Mouse (Mus musculus) ovary, postnatal 14 days (tissue): ENCODE measurements around the gene Nav3.

Source experiments
- DNase-seq: peaks from one replicate; pipeline ENCODE4 v3.0.0; 2022; ENCODE audit warnings: low spot score

Nav3 gene

DNA sequence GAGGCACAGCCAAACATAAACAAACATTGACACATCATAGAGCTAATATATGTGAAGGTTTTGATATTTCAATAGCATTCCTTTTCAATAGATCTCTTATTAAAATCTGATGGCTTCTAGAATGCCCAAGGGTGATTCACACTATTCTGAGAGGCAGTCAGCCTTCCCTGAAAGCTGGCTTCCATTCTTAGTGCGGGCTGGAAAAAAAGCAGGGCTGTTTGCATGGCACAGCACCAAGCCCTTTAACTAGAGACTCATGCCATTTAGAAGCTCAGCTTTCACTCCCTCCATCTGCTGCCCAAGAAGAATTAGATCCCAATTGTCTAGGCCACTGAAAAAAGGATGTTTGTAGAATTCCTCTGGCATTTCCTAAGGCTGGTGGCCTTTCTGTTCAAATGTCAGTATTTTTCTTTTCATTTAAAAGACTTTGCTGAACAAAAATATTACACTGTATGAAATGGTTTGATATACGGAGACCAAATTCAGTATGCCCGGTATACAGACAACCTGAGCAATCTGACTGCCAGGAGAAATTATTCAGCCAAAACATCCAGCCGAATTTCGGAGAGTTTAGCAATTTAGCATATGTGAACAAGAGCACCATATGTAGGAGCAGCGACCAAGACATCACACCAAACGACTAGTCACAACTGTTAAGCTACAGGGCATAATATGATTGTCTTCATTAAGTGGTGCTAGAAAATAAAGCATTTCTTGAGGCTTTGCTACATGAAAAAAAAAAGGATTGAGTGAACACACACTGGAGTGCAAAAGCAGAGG lies 263.8 kb downstream of the Nav3 start:
- no peak for DNase-seq

DNA sequence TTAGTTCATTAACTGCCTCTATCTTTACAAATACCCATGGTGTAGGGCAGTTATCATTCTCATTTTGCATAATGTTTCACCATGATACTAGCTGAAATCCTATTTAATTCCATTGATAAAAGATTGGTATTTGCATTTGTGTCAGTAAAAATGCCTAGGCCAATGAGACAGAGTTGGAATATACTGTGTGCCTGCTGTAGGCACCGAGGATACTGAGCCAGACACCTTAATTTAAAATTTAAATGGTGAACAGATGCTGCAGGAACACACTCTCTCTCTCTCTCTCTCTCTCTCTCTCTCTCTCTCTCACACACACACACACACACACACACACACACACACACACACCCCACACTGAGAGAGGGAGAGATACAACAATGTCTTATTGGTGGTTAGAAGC lies 269.8 kb downstream of the Nav3 start:
- DNase-seq = no peak

DNA sequence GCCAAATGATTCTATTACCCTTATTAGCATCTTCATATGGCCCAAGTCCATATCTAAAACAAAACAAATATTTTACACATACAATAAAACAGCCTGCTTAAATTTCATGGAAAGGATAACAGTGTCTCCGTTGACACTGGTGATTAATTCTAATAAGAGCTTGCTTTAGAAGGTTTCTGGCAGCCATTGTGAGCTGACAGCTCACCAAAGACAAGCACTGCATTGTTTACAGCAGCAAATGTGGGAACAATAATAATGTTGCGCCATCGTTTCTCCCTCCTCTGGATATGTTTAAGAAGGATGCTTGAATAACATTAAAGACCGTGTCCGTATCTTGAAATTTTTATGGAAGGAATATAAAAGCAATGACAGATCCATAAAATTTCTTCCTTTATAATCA lies 280.1 kb downstream of the Nav3 start:
- no peak for DNase-seq

DNA sequence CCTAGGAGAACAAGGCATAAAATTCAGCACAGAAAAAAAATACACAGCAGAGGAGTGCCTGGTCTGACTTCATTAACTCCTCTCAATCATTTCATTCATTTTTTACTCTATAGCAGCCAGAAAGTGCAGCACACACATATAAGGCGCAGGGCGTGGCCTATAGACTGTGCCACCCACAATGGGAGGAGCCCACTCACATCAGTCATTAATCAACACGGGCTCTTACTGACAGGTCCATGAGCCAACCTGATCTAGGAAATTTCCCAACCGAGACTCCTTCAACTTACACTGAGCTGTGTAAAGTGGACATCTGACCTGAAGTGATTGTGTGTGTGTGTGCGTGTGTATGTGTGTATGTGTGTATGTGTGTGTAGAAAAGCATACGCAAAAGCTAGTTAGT lies 286.6 kb downstream of the Nav3 start:
- DNase-seq = no peak

DNA sequence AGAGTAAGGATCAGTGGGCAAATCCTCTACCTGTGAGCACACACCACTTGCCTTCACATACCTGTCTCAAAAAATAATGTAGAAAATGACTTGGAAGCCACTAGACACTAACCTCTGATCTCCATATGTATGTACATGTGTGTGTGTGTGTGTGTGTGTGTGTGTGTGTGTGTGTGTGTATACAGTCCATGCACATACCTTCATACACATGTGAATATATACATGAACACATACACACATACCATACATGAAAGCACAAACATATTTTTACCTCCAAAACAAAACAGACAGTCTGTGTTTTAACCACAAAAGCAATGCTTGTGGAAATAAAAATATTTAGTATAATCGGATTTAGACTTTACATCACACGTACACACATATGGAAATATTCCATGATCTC lies 287.1 kb downstream of the Nav3 start:
- no peak for DNase-seq

DNA sequence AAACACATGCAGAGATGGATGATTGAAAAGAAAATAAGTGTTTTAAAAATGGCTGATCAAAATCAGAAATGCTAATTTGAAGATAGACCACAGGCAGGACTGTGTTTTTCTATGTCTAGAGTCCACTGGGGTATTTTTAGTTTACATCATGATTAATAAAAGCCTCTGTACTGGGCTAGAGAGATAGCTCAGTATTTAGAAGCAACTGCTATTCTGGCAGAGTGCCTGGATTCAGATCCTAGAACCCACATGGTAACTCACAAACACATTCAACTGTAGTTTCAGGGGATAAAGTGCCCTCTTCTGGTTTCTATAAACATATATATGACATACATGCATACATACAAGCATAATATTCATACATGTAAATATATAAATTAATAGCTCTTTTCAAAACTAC lies 293.4 kb downstream of the Nav3 start:
- no peak for DNase-seq

DNA sequence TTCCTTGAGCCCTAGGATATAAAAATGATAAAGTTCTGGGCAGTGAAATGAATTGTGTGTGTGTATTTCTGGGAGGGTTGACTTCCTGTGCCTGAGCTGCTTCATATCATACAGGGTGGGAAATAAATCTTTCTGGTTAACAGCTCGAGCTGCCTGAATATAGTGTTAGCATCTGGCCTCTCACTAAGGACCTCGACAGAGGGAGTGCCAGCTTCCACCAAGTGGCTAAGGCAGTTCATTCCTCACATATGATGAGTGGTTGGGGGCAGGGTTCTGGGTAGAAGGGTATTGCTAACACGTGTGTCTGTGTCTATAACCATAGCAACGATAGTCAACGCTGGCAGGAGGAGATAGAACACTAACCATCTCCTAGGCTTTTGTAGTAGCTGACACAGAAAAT lies 295.1 kb downstream of the Nav3 start:
- no peak for DNase-seq

DNA sequence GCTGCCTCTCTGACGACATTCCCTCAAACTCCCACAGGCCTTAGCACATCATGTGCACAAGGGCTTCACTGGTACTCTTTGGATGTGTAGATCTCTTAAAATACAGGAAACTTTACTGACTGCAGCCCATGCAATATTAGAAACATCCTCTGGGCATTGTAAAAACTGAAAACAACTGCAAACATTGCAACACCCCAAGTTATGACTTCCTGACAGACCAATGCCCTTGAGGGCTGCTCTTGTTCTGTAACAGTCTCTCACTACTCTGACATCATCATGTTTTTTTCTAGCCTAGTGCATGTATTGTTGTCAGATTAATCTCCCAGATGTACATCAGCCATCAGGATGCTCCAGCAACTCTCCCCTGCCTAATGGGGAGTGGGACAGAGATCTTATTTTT lies 296.5 kb downstream of the Nav3 start:
- no peak for DNase-seq

DNA sequence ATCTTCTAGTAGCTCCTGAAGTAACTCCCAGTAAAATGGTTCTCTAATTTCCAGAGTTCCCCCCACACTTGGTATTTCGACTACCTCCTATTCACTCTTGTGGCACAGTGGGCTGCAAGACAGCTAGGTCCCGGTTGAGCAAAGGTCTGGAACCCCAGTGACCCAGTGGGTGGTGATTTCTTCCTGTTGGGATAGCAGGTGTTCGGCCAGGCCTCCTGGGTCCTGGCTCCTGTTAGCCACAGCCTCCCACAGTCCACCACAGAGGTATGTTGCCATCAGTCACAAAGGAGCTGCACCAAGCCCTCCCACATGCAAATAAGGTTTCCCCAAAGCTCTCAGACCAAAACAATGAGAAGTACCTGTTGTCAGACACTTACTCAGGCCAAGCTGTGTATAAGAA lies 297.9 kb downstream of the Nav3 start:
- no peak for DNase-seq

DNA sequence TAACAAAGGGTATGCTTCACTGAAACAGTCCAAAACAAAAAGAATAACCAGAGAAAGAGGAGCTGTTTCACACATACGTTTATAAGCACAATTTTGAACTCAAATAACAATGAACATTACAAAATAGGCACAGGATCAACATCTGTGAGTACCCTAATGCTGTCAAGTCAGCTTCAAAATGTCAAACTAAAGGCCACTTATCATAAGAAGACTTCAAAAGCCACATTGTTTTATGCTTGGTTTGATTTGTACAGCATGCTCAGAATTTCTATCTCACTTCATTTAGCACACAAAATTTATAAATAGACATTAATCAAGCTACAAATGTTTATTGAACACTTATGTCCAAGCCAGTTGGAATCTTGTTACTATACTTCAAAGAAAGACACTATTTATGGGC lies 299.6 kb downstream of the Nav3 start:
- DNase-seq = no peak

DNA sequence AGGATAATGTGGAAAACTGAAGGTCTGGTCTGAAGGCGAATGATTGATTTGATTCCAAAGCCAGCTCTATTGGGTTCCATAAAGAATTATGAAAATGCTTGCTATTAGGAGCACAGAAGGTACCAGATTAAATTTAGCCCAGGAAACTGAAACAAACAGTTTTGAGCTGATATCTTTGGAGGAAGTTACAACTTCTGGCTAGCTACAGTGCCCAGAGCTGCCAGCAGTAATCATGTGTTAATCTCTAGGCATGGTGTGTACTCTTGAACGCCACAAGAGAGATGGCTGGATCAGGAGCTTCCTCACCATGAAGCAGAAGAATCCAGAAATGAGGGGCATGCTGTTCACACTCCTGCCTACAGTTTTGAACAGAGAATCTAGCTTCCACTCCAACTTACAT lies 300.5 kb downstream of the Nav3 start:
- DNase-seq = no peak

DNA sequence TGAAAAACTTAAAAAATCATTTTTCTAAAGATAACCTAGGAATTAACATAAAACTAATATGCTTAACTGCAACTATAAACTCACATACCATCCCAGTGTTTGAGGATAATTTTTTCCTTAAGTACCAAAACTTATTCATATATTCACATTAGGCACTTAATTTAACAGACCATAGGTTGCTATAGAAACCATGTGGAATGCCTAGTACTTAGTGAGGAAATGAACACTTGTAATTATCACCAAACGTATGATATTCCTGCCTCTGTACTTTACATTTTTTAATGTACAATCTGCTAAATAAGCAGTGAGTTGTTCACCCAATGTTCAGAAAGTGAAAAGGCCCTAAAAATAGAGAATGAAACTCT lies 301.1 kb downstream of the Nav3 start:
- no peak for DNase-seq

DNA sequence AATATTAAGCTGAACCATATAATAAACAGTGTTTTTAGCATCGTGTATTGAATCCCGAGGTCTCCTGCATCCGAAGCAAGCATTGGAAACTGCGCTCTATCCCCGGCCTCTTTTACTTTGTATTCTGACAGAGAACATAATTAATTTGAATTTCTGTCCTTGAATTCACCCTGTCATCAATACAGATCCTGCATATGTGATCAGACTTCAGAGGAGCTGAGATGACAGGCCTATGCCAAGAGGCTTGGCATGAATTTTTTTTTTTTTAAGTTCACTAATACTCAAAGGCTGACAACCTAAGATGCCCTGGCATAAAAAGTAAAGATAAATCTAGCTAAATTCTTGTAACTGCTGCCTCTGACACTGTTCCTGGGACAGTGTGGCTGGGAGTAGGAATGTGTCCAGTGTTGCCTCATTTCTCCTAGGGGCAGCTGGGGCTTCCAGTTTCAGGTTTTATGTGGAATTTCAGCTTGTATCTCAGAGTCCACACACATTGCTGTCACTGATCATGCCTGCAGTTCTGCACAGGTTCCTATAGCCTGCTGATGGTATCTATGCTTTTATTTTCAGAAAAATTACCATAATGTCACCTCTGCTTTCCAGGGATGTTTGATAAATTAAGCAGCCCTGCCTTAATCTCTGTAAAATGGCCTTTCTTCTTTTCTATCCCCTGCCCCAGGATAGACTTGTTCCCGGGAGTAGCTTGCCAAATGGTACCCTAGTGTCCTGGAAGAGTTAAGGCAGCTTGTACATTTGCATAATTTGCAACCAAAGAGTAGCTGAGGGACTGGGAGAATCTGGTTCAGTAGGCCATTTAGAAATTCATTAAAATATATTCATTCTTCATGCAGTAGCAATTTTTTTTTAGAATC lies 301.8 kb downstream of the Nav3 start:
- no peak for DNase-seq

DNA sequence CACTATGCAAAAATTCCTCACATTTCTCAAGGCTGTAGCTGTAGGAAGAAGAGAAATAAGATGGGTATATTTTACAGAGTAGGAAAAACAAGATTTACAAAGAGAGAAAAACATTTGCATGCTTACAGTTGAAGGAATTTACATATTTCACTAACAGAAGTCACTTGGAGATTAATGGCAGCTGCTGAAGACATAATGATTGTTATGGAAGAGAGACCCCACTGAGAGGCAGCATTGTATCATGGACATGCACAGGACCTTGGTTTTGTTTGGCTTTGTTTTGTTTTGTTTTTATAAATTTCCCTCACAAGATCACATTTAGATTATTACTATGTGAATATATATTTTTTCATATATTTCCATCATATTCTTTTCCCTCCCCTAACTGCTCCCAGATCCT lies 335.4 kb downstream of the Nav3 start:
- DNase-seq = no peak

DNA sequence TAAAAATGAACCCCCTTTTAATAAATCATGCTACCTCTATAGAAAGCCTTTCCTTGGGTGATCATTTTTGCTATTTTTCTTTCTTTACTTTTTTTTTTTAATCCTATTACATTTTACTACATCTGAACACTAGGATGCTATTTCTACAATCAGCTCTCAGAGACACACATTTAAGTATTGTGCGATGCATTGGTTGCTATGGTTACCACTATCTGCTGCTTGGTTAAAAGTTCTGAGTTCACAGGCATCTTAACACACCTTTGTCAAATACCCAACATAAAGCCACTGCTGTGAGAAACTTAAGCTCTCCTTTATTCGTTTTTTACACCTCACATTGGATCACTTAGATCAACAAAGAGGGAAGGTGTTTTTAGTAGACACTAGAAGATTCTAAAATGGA lies 338.7 kb downstream of the Nav3 start:
- no peak for DNase-seq

DNA sequence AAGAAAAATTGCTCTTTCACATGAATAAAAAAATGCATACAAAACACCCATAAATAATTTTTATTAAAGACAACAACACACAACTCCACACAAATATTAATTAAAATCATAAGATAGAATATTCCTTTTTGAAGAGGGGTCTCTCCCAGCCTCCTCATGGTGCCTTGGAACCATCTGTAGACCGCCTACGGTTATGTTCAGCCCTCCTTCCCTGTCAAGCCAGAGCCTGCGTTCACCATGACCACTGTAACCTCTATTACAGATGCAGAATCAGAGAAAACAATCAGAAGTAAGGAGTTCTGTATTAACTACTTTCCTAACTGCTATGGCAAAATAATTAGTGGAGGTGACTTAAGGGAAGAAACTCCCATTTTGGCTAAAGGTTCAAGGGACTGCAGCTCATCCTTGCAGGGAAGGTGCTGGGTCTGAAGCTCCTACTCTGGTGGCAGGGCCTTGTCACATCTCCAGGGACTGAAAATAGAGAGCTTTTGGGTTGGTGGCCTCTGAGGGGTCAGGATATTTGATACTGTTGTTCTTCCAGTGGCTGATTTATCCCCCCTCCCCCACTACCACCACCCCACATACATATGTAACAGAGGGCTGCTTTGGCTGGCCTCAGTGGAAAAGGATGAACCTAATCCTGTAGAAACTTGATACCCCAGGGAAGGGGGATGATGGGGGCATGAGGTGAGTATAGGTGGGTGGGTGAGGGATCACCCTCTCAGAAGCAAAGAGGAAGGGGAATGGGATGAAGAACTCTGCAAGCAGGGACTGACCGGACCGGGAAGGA lies 343.1 kb downstream of the Nav3 start:
- no peak for DNase-seq

DNA sequence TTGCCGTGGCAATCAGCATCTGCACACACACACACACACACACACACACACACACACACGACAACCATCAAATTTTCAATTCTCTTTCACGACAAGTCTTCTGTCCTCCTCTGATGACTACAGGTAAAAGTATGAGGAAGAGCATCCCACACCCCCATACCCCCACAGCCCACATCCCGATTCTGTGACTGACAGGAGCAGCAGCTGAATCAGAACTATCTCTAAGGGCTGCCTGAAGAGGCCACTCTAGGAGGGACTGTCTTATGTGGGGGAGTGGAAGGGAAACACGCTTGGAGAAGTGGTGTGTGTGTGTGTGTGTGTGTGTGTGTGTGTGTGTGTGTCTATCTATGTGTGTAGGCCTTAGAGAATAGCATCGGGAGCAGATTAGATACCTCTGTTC lies 352.7 kb downstream of the Nav3 start:
- no peak for DNase-seq

DNA sequence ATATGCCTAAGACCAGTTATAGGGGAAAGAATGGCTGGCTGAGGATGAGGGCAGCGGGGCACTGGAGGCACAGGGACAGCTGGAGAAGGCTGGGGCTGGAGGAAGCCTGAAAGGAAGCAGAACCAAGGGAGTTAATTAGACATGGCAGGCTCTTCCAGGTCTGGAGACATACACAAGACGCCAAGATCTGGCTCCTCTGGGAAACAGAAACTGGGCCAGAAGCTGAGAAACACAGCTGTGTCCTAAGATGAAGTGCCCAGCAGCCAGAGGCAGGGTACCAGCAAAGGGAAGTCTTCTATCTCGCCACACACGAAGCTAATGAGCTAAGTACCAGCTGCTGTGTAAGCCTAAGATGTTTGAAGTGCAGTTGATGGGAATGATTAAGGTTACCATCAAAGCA lies 353.8 kb downstream of the Nav3 start:
- DNase-seq = no peak

DNA sequence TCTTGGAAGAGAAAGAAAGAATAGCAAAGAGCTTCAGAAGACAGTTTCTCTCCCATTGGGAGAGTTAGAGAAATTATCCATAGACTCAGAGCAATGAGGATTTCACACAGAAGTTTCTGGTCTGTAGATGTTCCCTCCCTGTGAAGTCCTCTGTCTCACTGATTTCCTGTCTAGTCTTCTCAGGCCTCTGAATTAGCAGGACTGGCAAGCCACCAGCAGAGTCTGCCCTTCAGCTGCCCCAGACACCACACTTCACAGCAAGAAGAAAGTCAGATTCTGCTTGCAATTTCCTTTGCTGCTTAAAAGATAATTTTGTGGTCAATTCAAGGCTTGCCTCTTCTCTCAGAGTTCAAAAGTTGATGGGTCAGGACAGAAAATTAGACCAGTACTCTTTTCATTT lies 361.6 kb downstream of the Nav3 start:
- DNase-seq = no peak

DNA sequence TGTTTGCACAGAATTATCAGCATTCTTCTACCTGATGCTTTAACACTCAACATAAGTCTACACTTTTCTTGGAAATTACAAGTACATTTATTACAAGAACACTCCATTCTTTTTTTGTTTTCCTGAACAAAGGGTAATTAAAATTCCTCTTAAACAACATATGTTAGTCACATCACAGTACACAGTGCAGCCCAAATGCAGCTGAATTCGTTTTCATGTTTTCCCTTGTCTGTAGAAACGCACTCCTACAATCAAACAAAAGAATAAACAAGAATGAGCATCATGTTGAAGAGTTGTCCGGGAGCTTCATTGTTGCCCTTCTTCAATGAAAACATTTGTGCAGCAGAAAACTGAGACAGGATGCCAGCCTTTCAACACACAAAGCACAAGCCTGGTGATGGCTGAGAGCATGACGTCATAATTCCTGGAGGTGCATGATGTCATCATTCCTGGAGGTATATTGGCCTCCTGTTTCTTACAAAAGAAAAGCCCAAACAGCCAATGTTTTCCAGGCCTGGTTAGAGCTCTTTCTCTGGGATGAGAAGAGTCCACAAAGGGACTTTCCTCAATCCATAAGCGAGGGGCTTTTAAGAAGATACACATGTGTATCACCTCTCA lies 367.5 kb downstream of the Nav3 start:
- no peak for DNase-seq

DNA sequence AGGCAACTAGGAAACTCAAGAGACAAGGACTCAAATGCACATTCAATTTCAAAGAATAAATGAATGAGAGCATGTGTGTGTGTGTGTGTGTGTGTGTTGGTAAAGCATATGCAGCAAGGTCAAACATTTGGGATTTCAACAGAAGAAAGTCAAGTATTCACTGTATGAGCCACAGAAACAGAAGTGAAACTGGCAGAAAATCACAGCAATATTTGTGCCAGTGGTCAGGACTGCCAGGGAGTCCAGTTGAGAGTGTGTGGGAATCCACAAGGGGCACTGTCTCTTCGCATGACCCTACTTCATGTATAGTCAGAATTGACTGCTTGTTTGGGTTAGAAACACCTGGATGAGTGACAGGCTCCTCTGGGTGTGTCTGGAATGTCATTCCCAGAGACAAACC lies 370.1 kb downstream of the Nav3 start:
- no peak for DNase-seq

DNA sequence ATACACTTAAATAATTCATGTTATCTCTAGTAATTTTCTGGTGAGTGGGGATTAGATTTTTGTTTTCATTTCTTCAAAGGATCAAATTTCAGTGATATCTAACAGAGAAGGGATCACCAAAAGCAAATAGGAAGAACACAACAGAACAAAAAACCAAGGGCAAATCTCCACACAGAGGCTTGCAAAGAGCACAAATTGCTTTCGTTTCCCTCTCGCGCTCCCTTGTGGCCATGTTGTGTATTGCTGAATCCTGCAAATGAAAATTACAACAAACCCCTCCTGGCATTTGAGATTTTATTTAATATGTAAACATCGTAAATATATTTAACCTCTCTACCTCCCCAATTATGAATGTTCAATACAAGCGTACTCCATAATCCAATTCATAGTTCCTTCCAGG lies 370.8 kb downstream of the Nav3 start:
- DNase-seq = peak; percentile 40
